In the genomic region with DNA sequence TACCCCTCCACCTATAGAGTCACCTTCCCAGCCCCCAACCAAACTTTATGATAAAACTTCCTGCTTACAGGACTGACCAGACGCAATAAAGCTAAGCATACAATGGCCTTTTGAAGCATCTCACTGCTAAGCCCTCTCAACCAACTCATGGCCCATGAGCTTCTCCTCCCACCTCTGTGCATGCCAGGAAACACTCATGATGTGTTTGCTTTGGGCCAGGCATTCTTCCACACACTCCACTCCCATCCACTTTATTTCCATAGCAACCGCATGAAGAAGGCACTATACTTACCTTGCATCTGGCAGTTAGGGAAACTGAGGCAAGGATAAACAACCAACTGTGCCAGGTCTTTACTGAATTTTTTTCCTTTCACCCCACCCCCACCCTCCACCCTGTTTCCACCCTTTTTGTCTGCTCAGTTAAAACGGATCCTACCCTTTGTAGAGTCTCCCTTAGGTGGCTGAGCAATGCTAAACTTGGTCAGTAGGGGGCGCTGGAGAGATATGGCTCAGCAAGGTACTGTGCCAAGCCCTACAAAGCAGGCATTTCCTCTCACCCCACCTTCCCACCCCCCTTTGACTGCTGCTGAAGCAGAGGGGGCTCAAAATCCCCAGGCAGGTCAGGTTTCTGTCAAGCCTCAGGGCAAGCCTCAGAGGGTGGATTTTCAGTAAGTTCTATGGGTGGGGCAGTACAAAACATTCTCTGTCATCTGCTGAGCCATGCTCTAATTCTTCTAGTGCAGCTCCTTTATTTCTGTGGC, we compare ENCODE assay signal across 8 mouse cellular contexts. TPM values are rescaled to one million over a fixed set of nuclear protein-coding genes. Genes with fewer than 3 reads are reported as not detected.
A peak's percentile ranks its signal among the peaks of the same experiment; 100 is the strongest.
DNase-seq lines count a peak whose midpoint lies in the region; ATAC-seq and TF ChIP-seq lines count a peak whose summit lies in the region.

No protein-coding gene starts in this region.

- H3K27me3 ChIP-seq in embryonic facial prominence, embryonic 11.5 days (ENCODE audit: control insufficient read depth, insufficient read depth, low read length), result no peaks in the 10 kb centered on the region
- no peaks in the 10 kb centered on the region for H3K27me3 ChIP-seq in small intestine, adult 2 months (ENCODE audit: control insufficient read depth, insufficient read depth, low read length)

- TF ChIP-seq CTCF in small intestine, adult 2 months (IDR thresholded peaks at IDR 0.05; ENCODE audit: extremely low read depth, insufficient read length, insufficient replicate concordance, low read depth, low read length), result peak; percentile 67; the same call in 1 of the 2 replicates

- WGBS in embryonic facial prominence, embryonic 11.5 days, result 38% methylated on average over 4 of the region's 4 CpGs
- 36% methylated on average over 4 of the region's 4 CpGs for WGBS in small intestine, adult 2 months

- intact Hi-C loops in heart, postnatal 10 days (cut with DNase I), result loop anchor here (1.0 to 5.0 kb wide), 3 partner anchors 86 to 406 kb away; no protein-coding TSS in a partner anchor

- no peak overlapping the region for H3K4me2 ChIP-seq in embryonic facial prominence, embryonic 11.5 days (ENCODE audit: low read depth, low read length)

- no peak overlapping the region for H3K27ac ChIP-seq in ES-E14 (ENCODE audit: insufficient read depth, low read depth, low read length, poor library complexity, severe bottlenecking)
- H3K27ac ChIP-seq in embryonic facial prominence, embryonic 11.5 days (replicated peaks; ENCODE audit: low read depth, low read length), result no peak overlapping the region
- H3K27ac ChIP-seq in small intestine, adult 2 months (ENCODE audit: insufficient read depth, low read depth, low read length), result no peak overlapping the region

- H3K9me3 ChIP-seq in ES-E14 (ENCODE audit: control insufficient read depth, insufficient read depth, low read depth, low read length), result no peaks in the 10 kb centered on the region
- no peaks in the 10 kb centered on the region for H3K9me3 ChIP-seq in embryonic facial prominence, embryonic 11.5 days (replicated peaks; ENCODE audit: control insufficient read depth, low read length)

- H3K9ac ChIP-seq in ES-E14 (ENCODE audit: insufficient read depth, low read depth, low read length, poor library complexity, severe bottlenecking), result no peak overlapping the region
- H3K9ac ChIP-seq in embryonic facial prominence, embryonic 11.5 days (replicated peaks; ENCODE audit: low read length), result no peak overlapping the region

- no peaks in the 10 kb centered on the region for H3K36me3 ChIP-seq in ES-E14 (ENCODE audit: control insufficient read depth, insufficient read depth, low read length, poor library complexity, severe bottlenecking)
- H3K36me3 ChIP-seq in embryonic facial prominence, embryonic 11.5 days (replicated peaks; ENCODE audit: control insufficient read depth, insufficient read depth, low read depth, low read length), result no peaks in the 10 kb centered on the region
- no peaks in the 10 kb centered on the region for H3K36me3 ChIP-seq in small intestine, adult 2 months (ENCODE audit: control insufficient read depth, insufficient read depth, low read length)

- in situ Hi-C loops in ES-E14 (cut with MboI; ENCODE audit: low sequenced_read_pairs in 2 of 2, unreplicated experiment in 2 of 2), result no loop called here

- peak; percentile 87 for DNase-seq in ES-E14 (ENCODE audit: low read depth, low spot score)
- DNase-seq in adrenal gland, postnatal 10 days, result peak; percentile 87
- DNase-seq in embryonic facial prominence, embryonic 11.5 days (ENCODE audit: low spot score), result peak; percentile 78
- DNase-seq in heart, postnatal 10 days, result peak; percentile 68 to 72
- peak; percentile 42 to 46 for DNase-seq in layer of hippocampus, postnatal 14 days (ENCODE audit: low spot score in 2 of 2)
- peak; percentile 83 for DNase-seq in lung, postnatal 14 days

- H3K4me3 ChIP-seq in ES-E14 (ENCODE audit: insufficient read depth in 1 of 2, low read depth in 1 of 2, low read length in 2 of 2, poor library complexity in 1 of 2, severe bottlenecking in 1 of 2), result no peak overlapping the region
- no peak overlapping the region for H3K4me3 ChIP-seq in embryonic facial prominence, embryonic 11.5 days (ENCODE audit: low read depth, low read length)
- H3K4me3 ChIP-seq in small intestine, adult 2 months (ENCODE audit: low read depth, low read length), result no peak overlapping the region

- peaks cover 0 to 3% of the 10 kb centered on the region in 2 experiments; a peak in 1 of 4 replicates for H3K4me1 ChIP-seq in ES-E14 (ENCODE audit: control insufficient read depth in 2 of 2, insufficient read depth in 2 of 2, low read length in 2 of 2, poor library complexity in 1 of 2)
- H3K4me1 ChIP-seq in embryonic facial prominence, embryonic 11.5 days (ENCODE audit: control insufficient read depth, insufficient read depth, low read length), result no peaks in the 10 kb centered on the region
- H3K4me1 ChIP-seq in small intestine, adult 2 months (ENCODE audit: control insufficient read depth, insufficient read depth, insufficient read length, low read length), result no peaks in the 10 kb centered on the region

- no peak for TF ChIP-seq POLR2A in small intestine, adult 2 months (IDR thresholded peaks at IDR 0.05; ENCODE audit: low read depth, low read length)

- ATAC-seq in embryonic facial prominence, embryonic 11.5 days (replicated peaks; ENCODE audit: insufficient number of reproducible peaks, low FRiP score, low TSS enrichment, low read depth), result peak; percentile 52; the same call in 1 of the 2 replicates
- no peak for ATAC-seq in activated CD4-positive, CD25-positive, alpha-beta regulatory T cell, adult 4 months

TF ChIP-seq in ES-E14, 5 proteins besides CTCF, POLR2A, EP300 and RAD21:
- TF ChIP-seq ZNF384 (IDR thresholded peaks at IDR 0.05; ENCODE audit: low read depth, low read length) (no peak), ZC3H11A (IDR thresholded peaks at IDR 0.05; ENCODE audit: borderline replicate concordance, low read depth, low read length) (no peak), MAFK (IDR thresholded peaks at IDR 0.05; ENCODE audit: insufficient read depth, low read depth, low read length) (no peak), CHD2 (IDR thresholded peaks at IDR 0.05; ENCODE audit: low read depth, low read length) (no peak), HCFC1 (IDR thresholded peaks at IDR 0.05; ENCODE audit: borderline replicate concordance, insufficient read depth, low read length) (no peak)
TF ChIP-seq in ES-E14: peak in this region for 0.

RNA-seq across cellular contexts. Expression of gene Adam12, which starts 31.4 kb away (rescaled TPM):
- 2.1 and 3.9 TPM in 2 replicates for total RNA-seq in ES-E14 (2012; rRNA removed)
- total RNA-seq in adrenal gland, postnatal 10 days (2021), result 10 to 100 TPM; 26.6 to 31.0 TPM
- 3.6 and 4.8 TPM in 2 replicates for polyA plus RNA-seq in embryonic facial prominence, embryonic 11.5 days (2014; fragmentation: Nextera tagmentation; extraction: Ambion mirVana)
- 10 to 100 TPM in 1 of 2 experiments, 1 to 10 TPM in 1; 8.1 to 14.0 TPM for total RNA-seq in heart, postnatal 10 days (2021)
- total RNA-seq in layer of hippocampus, postnatal 14 days (2021), result 10 to 100 TPM; 12.4 to 12.6 TPM
- polyA plus RNA-seq in small intestine, adult 2 months (2012; rRNA removed), result 0.25 TPM in 2 replicates
- 1 to 10 TPM; 1.3 to 1.7 TPM for polyA plus RNA-seq in activated CD4-positive, CD25-positive, alpha-beta regulatory T cell, adult 4 months (2017; shearing (Covaris generic))
